Mouse (Mus musculus) monocyte, adult 5-6 weeks (primary cell): ENCODE results near the gene Rock2. TPM values are rescaled to one million over a fixed set of nuclear protein-coding genes. Genes with fewer than 3 reads are reported as not detected.
A peak's percentile ranks its signal among the peaks of the same experiment; 100 is the strongest.

Experiments used
- ATAC-seq: fragments of 153-309, 156-312 bp; replicated peaks from 2 replicates; pipeline ENCODE4 v1.8.0; 2017; ENCODE audit warnings: mild to moderate bottlenecking; ENCODE audit not compliant: low TSS enrichment, insufficient number of reproducible peaks, severe bottlenecking, poor library complexity, low FRiP score
- total RNA-seq: library from RNA; stranded (forward); fragments of 200-1000, 200-491, 200-594 nt; gene quantifications from 3 replicates; pipeline ENCODE4 v1.2.3, GENCODE M21; 2017

Rock2 gene
- total RNA-seq = 78.4 to 114 TPM (median 84.2 TPM) in 3 replicates

- ATAC-seq = peak; percentile 45; the same call in 1 of the 2 replicates
These were observed at the start of gene Rock2 for GRCm38 (mm10) chr12:16894396-16895220. Gene Rock2, plus strand, starts transcription at chr12:16894895.

DNA sequence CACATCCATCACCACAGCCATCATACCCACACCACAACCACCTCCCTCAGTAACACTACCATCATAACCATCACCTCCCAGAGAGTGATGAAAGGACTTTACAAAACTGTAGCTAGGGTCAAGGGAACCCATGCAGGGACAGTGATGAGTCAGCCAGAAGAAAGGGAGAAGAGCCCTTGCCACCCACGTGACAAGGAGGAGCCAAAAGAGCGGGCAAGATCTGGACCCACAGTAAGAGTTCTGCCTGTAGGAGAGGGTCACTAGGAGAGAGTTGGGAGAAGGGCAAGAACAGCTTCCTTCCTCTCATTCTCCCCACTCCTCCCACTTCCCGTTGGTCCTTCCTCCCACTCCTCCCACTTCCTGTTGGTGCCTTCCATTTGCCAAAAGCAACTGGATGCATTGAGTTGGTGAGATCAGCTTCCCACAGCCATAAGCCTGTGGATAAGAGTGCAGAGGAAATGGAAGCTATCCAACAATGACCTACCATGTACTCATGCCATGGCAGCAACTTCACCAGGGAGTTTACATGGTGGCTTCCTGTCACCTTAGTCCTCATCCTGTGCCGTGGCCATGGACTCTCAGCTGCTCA, 47.4 kb upstream of the Rock2 start:
- ATAC-seq = no peak

GRCm38 (mm10) chr12:16848501-16848900, 46.2 kb upstream of the Rock2 start:
- no peak for ATAC-seq

- ATAC-seq = no peak
These were observed 44.9 kb upstream of the Rock2 start for GRCm38 (mm10) chr12:16849821-16850220.

GRCm38 (mm10) chr12:16850431-16851375, 44.0 kb upstream of the Rock2 start:
- ATAC-seq = no peak

GRCm38 (mm10) chr12:16853431-16854165, 41.1 kb upstream of the Rock2 start:
- no peak for ATAC-seq

DNA sequence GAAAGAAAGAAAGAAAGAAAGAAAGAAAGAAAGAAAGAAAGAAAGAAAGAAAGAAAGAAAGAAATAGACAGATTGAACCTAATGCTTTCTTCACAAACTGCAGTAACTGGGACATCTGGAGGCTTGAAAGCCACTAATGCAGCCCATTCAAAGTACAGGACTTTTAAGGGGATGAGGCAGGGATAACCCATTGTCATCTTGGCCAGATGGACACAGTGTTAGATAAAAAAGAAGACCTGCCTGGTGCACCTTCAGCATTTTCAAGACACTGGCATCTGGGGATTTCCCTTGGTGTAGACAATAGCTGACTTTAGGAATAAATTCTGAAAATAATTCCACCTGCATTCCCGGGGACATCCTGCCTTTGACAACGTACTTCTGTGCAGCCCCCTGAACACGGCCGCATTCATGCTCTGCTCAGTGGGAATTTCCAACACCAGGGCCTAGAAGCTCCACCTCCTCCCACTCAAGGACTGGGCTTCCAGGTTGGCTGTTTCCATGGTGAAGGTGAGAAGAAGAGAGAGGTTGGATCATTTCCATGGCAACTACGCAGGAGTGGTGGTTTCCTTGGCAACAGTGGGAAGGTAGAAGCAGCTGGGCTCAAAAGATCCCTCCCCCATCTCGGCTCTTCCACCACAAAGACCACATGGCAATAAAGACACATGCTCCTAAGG, 38.9 kb upstream of the Rock2 start:
- ATAC-seq = no peak

DNA sequence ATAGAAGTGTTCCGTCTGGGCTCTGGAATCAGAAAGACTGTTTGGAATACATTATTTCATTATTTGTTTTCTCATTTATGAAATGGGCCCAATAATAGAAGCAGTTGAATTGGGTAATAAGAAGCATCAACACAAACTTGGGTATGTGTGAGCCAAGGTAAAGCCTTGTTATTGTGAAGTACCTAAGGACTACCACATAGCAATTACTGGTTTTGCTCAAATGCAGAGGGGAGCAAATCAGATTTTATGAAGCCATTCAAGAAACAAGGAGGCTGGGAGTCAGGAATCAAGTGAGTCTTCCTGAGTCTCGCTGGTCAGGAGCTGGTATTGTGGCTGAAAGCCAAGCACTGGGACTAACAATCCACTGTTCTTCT, 38.4 kb upstream of the Rock2 start:
- ATAC-seq = no peak

- no peak for ATAC-seq
These were observed 36.6 kb upstream of the Rock2 start for GRCm38 (mm10) chr12:16858081-16858480.

DNA sequence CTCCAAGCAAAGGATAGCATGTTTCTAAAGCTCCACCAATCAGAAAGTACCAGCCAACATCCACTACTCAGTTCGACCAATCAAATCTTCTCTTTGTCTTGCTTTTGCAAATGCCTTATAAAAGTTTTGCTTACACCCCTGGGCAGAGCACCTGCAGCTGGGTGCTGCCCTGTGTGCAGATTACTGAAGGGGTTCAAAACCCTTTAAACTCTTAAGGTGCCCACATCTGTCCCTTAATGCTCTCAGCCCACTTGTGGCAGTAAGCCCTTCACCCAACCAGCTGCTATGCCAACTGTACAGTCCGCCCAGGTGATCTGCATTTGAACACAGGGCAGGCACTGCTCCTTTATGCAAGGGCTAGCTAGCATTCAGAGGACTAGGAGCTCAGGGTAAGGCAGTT, 34.9 kb upstream of the Rock2 start:
- no peak for ATAC-seq

DNA sequence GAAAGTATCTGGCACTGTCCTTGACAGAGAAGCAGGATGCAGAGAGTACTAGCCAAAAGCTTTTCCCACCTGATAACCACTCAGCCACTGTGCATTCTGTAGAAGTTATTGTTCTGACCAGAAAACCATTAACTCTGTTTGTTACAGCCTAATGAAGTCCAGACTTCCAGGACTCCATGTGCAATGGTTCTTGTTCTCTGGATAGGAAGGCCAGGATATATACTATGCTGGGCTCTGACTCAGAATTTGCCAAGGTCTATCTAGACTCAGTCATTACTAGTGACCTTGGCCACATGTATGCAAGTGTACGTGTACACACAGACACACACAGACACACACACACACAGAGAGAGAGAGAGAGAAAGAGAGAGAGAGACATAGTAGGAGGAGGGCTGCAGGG, 34.2 kb upstream of the Rock2 start:
- no peak for ATAC-seq

GRCm38 (mm10) chr12:16860961-16861360, 33.7 kb upstream of the Rock2 start:
- ATAC-seq = no peak

DNA sequence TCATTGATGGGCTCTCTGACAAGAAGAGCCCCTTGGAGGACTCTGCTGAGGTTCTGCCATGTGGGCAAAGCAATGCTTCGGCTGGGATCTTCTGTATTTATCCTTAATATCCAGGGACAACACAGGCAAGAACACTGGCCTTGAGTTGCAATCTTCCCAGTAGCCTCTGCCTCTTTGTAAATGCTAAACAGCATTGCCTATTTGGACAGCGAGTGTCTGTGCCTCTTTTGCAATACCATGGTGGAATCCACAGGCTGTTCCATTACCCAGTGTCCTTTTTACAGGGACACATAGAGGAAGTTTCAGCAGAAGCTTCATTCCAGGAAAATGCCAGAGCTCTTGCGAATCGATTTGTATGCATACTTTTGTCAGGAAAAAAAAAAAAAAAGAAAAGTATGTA, 30.2 kb upstream of the Rock2 start:
- no peak for ATAC-seq

- ATAC-seq = peak; percentile 81
These were observed 28.8 kb upstream of the Rock2 start for GRCm38 (mm10) chr12:16865871-16866270.

GRCm38 (mm10) chr12:16866460-16866859, 28.2 kb upstream of the Rock2 start:
- ATAC-seq = no peak

DNA sequence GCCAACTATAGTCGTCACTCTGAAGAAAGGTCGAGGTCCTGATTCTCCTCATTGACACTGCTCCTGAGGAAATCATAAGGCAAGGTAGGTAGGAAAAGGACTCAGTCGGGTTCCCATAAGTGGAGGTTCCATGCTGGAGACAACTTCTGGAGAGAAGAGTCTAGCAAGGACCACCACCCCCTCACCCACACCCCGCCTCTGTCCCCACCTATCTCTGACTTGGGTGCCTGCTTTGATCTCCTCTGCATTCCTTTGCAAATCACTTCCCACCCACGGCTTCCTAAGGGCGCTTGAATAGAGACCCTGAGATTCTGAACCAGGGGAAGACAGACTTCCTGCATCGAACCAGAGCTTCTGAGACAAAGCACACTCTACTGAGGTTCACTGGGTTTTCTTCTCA, 27.4 kb upstream of the Rock2 start:
- ATAC-seq = no peak

GRCm38 (mm10) chr12:16868618-16869017, 26.1 kb upstream of the Rock2 start:
- ATAC-seq = no peak

DNA sequence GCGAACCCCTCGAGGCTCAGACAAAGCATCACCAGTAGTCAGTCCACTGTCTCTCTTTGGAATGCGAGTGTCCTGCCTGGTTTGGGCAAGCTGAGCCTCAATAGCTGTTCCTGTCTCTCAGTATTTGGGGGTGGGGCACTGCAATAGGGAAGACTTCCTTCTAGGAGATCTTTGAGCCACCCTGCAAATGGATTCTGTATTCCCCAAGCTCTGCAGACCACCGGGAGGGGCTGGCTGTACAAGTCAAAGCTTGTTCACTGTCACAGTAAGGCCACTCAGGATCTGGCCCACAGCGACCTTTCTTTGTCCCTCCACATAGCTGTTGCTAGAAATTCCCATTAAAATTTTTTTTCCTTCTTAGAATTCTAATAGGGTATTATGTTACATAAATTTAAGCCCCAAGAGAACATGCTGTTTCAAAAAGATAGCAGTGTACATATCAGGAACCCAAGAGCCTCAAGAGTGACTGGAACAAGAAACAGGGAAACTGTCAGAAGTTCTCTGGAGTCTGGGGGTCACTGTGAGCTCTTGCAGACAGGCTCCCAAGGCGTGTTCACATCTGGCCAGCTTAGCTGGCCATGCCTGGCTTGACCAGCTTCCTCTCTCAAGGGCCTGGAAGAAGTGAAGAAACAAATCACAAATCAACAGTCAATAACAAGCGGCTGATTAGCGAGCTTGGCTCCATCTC, 25.5 kb upstream of the Rock2 start:
- no peak for ATAC-seq
